Mouse (Mus musculus): ENCODE results near the gene Lrrc55.

DNA sequence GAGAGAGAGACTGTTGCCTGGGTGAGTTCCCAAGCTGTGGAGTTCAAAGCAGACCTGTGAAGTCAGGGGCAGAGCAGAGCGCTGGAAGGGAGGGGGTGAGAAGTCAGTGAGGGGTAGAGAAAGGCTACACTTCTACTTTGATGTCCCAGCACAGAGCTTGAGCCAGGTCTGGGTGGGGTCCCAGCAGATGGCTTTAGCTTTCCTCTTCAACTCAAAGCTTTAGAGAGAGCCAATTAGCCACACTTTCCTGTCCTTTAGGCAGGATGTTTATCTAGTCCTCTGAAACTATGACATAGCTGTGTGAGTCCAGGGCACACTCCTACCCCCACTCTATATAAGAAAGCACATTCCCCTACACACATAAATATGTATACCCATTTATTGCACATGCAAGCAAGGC lies 65.3 kb downstream of the Lrrc55 start:
- no peak for TF ChIP-seq CTCF (IDR thresholded peaks at IDR 0.05)
- TF ChIP-seq EP300 (IDR thresholded peaks at IDR 0.05): peak; percentile 82

All from lung, postnatal 0 days (tissue).